Mouse (Mus musculus) lung, postnatal 4 days (tissue): ENCODE measurements around the gene Zfr.
A peak's percentile ranks its signal among the peaks of the same experiment; 100 is the strongest.
"Not testable (repeated sequence)": the region's sequence is repeated elsewhere in the genome, so short reads cannot be mapped to it uniquely, and the experiment has no call there.

Source experiments
- DNase-seq, 2 experiments: peaks; one replicate each; pipeline ENCODE4 v3.0.0; 2021

The Zfr gene

GRCm38 (mm10) chr15:12216798-12217197 is 99.2 kb downstream of the Zfr start:
- no peak for DNase-seq

GRCm38 (mm10) chr15:12217332-12217731 is 99.7 kb downstream of the Zfr start:
- DNase-seq: not testable (repeated sequence)

GRCm38 (mm10) chr15:12217849-12218248 is 100.2 kb downstream of the Zfr start:
- DNase-seq: no peak

GRCm38 (mm10) chr15:12218583-12219382 is 101.2 kb downstream of the Zfr start:
- no peak for DNase-seq

DNA sequence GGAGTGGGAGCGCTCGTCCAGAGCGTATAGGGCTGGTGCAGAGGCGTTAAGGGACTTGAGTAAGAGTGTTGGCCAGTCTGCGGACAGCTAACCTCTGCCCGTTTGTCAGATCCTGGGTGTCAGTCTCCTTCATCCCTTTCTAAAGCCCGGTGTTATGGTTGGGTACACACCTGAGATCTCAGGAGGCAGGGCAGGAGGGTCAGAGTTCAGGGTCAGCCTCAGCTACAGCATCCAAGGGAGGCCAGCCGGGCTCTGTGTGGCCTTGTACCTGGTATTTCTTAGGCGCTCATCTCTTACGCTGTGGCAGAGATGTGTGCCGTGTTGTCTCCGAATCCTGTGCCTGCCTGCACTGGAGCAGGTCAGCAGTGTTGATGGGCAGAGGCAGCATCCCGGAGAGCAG is 103.5 kb downstream of the Zfr start:
- no peak for DNase-seq

DNA sequence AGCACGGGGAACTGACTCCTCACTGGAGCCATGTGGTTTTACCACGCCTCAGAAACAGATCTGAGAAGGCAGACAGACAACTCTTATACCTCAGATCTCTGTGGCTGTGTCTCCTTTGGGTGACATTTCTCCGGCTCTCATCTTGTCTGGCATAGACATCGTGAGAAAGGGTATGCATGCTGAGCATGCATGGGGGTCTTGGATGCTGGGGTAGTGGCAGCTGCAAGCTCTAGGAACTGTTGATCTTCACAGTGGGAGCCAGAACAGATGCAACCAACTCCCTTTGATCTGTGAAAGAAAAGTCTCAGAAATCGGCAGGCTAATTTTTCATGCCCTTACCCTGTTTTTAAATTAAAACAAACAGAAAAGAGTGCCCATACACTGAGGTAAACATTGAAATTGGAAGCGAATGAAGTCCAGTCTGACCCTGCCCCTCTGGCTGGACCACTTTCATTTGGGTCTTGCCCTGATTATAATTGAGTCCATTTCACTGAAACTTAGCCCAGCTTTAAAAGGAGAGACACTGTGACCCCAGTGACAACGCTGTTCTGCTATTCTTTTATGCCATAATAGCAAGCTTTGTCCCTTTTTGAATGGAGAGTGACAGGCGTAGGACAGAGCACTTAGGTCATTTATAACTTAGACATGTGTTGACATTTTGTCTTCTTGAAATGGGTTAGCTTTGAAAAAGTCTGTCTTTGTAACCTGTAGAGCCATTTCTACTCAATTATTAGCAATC is 105.1 kb downstream of the Zfr start:
- DNase-seq: no peak

GRCm38 (mm10) chr15:12223393-12223792 is 105.8 kb downstream of the Zfr start:
- no peak for DNase-seq

DNA sequence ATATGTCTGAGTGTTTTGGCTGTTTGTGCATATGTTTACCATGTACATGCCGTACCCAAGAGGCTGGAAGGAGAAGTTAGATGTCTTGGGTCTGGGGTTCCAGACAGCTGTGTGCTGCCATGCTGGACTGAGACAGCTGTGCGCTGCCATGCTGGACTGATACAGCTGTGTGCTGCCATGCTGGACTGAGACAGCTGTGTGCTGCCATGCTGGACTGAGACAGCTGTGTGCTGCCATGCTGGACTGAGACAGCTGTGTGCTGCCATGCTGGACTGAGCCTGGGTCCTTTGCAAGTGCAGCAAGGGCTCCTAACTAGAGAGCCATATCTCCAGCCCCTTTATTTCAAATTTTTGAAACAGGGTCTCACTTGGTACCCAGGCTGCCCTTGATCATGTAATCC is 106.6 kb downstream of the Zfr start:
- no peak for DNase-seq

GRCm38 (mm10) chr15:12225062-12225461 is 107.4 kb downstream of the Zfr start:
- DNase-seq: no peak

- DNase-seq: no peak
These were observed 109.3 kb downstream of the Zfr start for GRCm38 (mm10) chr15:12226908-12227307.

DNA sequence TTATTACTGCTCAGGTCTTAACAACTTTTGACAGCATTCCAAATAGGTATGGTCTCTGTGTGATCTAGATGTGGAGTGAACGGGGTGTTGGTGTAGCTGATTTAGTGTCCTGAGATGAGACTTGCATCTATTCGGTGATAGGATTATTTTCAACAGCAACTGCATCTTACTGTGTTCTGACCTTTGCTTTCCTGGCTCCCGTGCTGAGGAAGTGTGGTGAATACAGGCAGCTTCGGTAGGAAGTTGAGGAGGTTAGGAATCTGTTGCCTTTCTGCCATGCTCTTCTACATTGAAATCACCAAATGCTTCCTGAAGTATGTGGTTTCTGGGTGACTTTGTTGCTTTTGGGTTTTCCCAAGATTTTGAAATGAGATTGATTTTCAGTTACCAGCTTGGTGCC is 109.7 kb downstream of the Zfr start:
- DNase-seq: no peak

GRCm38 (mm10) chr15:12229603-12230242 is 112.1 kb downstream of the Zfr start:
- DNase-seq: no peak

DNA sequence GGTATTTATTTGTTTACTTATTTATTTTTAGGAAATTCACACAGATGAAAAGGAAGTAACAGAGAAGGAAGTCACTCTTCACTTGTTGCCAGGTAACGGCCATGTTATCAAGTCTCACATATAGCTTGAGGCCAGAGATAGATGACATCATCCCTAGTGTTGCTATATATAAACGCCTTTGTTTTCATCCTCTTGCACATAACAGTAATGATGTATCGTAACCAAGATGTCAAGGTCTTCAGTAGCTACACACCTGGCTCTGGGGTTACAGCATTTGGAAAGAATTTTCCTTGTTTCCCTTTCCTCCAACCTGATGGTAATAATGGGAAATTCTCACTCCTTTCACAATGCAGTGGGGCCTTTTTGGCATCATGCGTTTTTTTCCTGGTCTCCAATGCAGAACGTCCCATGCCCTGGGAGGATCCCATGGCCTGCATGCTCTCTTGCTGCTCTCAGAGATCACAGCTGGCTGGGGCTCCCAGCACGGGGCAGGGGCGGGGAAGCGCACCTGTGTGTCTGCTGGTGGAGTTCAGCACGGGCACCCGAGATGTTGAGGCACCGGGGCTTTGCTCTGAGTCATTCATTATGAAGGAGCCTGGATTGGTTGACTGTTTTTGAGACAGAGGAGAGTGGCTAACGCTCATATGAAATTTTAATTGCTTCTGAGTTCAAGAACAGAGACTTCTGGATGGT is 112.8 kb downstream of the Zfr start:
- no peak for DNase-seq

DNA sequence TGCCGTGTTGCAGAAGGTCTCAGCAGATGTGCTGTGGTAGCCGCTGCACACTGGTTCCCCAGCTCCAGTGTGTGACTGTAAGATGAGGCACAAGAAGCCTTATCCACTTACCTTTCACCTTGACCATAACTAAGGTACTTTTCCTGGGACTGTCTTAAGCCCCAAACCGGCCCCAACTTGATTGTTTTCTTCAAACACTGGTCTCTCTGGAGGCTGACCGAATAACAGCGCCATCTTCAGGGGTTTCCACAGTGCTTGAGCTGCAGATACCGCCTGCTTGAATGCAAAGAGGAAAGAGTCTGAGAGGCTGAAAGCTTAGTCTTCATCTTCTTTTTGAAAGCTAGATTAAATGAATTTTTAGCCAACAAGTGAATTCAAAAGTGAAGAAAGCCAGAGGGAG is 113.8 kb downstream of the Zfr start:
- no peak for DNase-seq

- DNase-seq: peak; percentile 39 to 63
These were observed 114.8 kb downstream of the Zfr start for GRCm38 (mm10) chr15:12232429-12232828.

GRCm38 (mm10) chr15:12233021-12233420 is 115.4 kb downstream of the Zfr start:
- DNase-seq: no peak
